Mouse (Mus musculus): ENCODE results near the gene Plekha5. TPM values are rescaled to one million over a fixed set of nuclear protein-coding genes. Genes with fewer than 3 reads are reported as not detected.
A peak's percentile ranks its signal among the peaks of the same experiment; 100 is the strongest.

Gene Plekha5
- polyA plus RNA-seq, 1 experiment from 2014 or later, result 40.3 TPM

DNA sequence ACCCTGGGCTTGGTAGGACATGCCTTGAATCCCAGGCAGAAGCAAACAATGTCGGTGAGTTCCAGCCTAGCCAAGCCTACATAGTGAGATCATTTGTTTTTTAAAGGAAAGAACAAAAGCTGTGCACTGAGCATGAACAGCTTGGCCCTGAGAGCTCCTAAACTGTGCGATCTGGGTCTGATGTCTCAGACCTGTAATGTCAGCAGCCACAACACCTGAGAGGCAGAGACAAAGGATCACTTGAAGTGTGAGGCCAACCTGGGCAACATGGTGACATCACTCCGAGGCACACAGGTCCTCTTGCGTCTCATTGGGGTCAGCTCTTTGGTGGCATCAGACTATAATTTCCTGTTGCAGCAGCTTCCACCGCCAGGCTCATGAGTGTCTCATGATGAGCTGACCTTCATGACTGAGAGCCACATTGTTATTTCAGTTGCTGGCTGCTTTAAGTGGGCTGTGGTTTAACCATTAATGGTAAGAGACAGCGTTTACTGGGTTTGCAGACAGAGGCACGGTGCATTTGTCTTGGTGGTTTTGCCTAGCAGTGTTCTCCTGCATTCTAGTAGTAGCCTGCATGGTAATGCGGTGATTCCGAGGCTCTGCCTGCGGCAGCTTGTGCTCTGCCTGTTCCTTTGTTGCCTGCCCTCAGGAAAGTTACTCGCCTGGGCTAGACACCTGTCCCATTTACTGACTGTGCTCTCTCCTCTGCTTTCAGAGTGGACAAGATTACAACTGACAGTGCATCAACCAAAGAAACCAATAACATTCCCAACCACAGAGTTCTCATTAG lies 119.3 kb downstream of the Plekha5 start:
- peaks cover 26% of the 10 kb centered on the region for H3K36me3 ChIP-seq
- no peak overlapping the region for H3K27ac ChIP-seq (replicated peaks)
- no peak overlapping the region for H3K4me2 ChIP-seq
- no peak overlapping the region for H3K4me3 ChIP-seq
- no peaks in the 10 kb centered on the region for H3K27me3 ChIP-seq
- WGBS, result 83% methylated on average over 11 of the region's 11 CpGs
- no peaks in the 10 kb centered on the region for H3K4me1 ChIP-seq (replicated peaks)
- no peak for ATAC-seq (ENCODE audit: low FRiP score, low read depth)
- H3K9me3 ChIP-seq, result no peaks in the 10 kb centered on the region
- no peak overlapping the region for H3K9ac ChIP-seq

- no peak for ATAC-seq (ENCODE audit: low FRiP score, low read depth)
- no peak overlapping the region for H3K4me2 ChIP-seq
Measured at GRCm38 (mm10) chr6:140546095-140546494, 122.2 kb downstream of the Plekha5 start.

GRCm38 (mm10) chr6:140546648-140547201 lies 122.9 kb downstream of the Plekha5 start:
- no peak for ATAC-seq (ENCODE audit: low FRiP score, low read depth)
- H3K4me2 ChIP-seq, result no peak overlapping the region
- H3K9ac ChIP-seq, result no peak overlapping the region
- no peaks in the 10 kb centered on the region for H3K9me3 ChIP-seq
- no peak overlapping the region for H3K27ac ChIP-seq (replicated peaks)
- H3K27me3 ChIP-seq, result no peaks in the 10 kb centered on the region
- H3K36me3 ChIP-seq, result peaks cover 19% of the 10 kb centered on the region
- no peak overlapping the region for H3K4me3 ChIP-seq
- 58% methylated on average over 12 of the region's 12 CpGs for WGBS
- H3K4me1 ChIP-seq (replicated peaks), result no peaks in the 10 kb centered on the region

More at GRCm38 (mm10) chr6:140546095-140546494, 122.2 kb downstream of the Plekha5 start:
- no peak overlapping the region for H3K9ac ChIP-seq
- no peaks in the 10 kb centered on the region for H3K9me3 ChIP-seq
- no peak overlapping the region for H3K27ac ChIP-seq (replicated peaks)
- 86% methylated on average over 8 of the region's 8 CpGs for WGBS
- no peak overlapping the region for H3K4me3 ChIP-seq
- H3K4me1 ChIP-seq (replicated peaks), result no peaks in the 10 kb centered on the region
- no peaks in the 10 kb centered on the region for H3K27me3 ChIP-seq
- peaks cover 14% of the 10 kb centered on the region for H3K36me3 ChIP-seq

DNA sequence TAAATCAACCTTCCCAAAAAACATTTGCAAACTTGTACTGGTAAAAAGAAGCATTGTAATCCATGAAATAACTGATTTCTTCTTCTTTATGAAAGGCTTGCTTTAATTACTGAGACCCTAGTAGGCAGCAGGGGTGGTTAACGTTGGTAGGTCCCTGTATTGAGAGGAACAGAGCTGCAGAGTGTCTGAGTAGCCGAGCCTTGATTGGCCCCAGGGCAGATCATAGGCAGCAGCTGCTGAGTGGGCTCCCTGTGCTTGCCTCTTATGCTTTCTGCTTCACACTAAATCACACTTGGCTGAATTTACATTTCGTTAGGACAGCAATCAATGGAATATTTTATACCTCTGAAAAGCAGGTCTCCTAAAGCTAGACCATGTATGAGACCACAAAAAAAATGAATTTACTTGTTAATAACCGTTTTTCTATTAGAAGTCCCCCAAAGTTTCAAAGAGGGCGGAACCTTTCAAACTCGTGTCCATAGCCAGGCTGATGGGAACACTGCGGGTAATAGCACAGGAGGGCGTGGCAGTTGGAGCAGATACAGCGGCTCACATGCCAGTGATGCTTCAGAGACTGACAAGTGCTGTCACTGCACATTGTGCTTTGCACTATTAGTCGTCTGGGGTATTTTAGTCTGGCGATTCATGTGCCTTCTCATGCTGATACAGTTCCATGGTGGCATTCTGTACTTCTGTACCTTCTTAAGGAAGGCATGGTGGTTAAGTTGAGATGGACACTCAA lies 123.5 kb downstream of the Plekha5 start:
- Histone ChIP-seq H3K4me3 (no peak overlapping the region), H3K36me3 (peaks cover 25% of the 10 kb centered on the region), H3K27me3 (no peaks in the 10 kb centered on the region), H3K9ac (no peak overlapping the region), H3K4me1 (replicated peaks) (no peaks in the 10 kb centered on the region), H3K4me2 (no peak overlapping the region), H3K9me3 (no peaks in the 10 kb centered on the region), H3K27ac (replicated peaks) (no peak overlapping the region)
- ATAC-seq (ENCODE audit: low FRiP score, low read depth), result no peak
- WGBS, result 66% methylated on average over 11 of the region's 11 CpGs

- no peak overlapping the region for H3K4me3 ChIP-seq
- no peaks in the 10 kb centered on the region for H3K27me3 ChIP-seq
- no peak overlapping the region for H3K27ac ChIP-seq (replicated peaks)
- H3K9ac ChIP-seq, result no peak overlapping the region
- no peaks in the 10 kb centered on the region for H3K4me1 ChIP-seq (replicated peaks)
- 63% methylated on average over 5 of the region's 5 CpGs for WGBS
- ATAC-seq (ENCODE audit: low FRiP score, low read depth), result no peak
- H3K9me3 ChIP-seq, result no peaks in the 10 kb centered on the region
- no peak overlapping the region for H3K4me2 ChIP-seq
- H3K36me3 ChIP-seq, result peaks cover 31% of the 10 kb centered on the region
Measured at GRCm38 (mm10) chr6:140548082-140548769, 124.4 kb downstream of the Plekha5 start.

DNA sequence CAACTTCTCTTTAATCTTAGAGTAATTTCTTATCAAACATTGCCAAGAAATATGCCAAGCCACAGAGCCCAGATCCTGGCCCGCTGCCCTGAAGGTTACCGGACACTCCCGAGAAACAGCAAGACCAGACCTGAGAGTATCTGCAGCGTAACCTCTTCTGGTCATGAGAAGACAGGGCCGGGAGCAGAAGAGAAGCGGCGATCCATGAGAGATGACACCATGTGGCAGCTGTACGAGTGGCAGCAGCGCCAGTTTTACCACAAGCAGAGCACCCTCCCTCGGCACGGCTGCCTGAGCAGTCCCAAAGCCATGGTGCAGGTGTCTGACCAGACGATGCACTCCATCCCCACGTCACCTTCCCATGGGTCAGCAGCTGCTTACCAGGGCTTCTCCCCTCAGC lies 126.9 kb downstream of the Plekha5 start:
- Histone ChIP-seq H3K4me3 (no peak overlapping the region), H3K4me1 (replicated peaks) (no peaks in the 10 kb centered on the region), H3K27ac (replicated peaks) (no peak overlapping the region), H3K9me3 (no peaks in the 10 kb centered on the region), H3K36me3 (peaks cover 26% of the 10 kb centered on the region; the same call in 1 of the 2 replicates), H3K27me3 (no peaks in the 10 kb centered on the region), H3K4me2 (no peak overlapping the region), H3K9ac (no peak overlapping the region)
- ATAC-seq (ENCODE audit: low FRiP score, low read depth), result no peak
- 82% methylated on average over 13 of the region's 13 CpGs for WGBS

DNA sequence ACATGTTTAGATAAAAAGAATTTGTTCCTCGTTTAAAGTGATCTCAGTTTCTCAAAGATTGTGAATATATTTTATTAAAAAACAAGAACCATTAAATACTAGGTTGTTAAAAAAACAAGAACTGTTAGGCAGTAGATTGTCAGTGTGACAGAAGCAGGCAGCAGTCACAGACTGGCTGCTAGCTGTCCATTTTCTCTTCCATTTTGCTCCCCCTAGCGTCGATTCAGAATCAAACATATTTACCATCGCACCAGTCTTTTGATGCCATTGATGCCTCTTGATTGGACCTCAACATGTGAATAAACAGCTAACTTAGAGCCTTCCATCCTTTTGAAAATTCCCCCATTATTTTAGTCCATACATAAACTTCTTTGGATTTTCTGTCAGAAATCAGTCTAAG lies 130.4 kb downstream of the Plekha5 start:
- no peaks in the 10 kb centered on the region for H3K4me1 ChIP-seq (replicated peaks)
- H3K27ac ChIP-seq (replicated peaks), result 0 out of 2 replicates have a peak overlapping the region, but pooled peaks have one; percentile 4
- WGBS, result 54% methylated on average over 4 of the region's 4 CpGs
- peak; percentile 13; the same call in 1 of the 2 replicates for ATAC-seq (ENCODE audit: low FRiP score, low read depth)
- no peak overlapping the region for H3K4me3 ChIP-seq
- no peak overlapping the region for H3K4me2 ChIP-seq
- H3K36me3 ChIP-seq, result peaks cover 24% of the 10 kb centered on the region; the same call in 1 of the 2 replicates
- H3K9ac ChIP-seq, result no peak overlapping the region
- H3K27me3 ChIP-seq, result no peaks in the 10 kb centered on the region
- H3K9me3 ChIP-seq, result no peaks in the 10 kb centered on the region

GRCm38 (mm10) chr6:140559411-140559810 lies 135.6 kb downstream of the Plekha5 start:
- Histone ChIP-seq H3K27me3 (no peaks in the 10 kb centered on the region), H3K4me3 (no peak overlapping the region), H3K27ac (replicated peaks) (no peak overlapping the region), H3K9ac (no peak overlapping the region), H3K9me3 (no peaks in the 10 kb centered on the region), H3K4me2 (no peak overlapping the region), H3K4me1 (replicated peaks) (no peaks in the 10 kb centered on the region), H3K36me3 (peaks cover 3% of the 10 kb centered on the region; the same call in 1 of the 2 replicates)
- 87% methylated on average over 6 of the region's 6 CpGs for WGBS
- ATAC-seq (ENCODE audit: low FRiP score, low read depth), result no peak

DNA sequence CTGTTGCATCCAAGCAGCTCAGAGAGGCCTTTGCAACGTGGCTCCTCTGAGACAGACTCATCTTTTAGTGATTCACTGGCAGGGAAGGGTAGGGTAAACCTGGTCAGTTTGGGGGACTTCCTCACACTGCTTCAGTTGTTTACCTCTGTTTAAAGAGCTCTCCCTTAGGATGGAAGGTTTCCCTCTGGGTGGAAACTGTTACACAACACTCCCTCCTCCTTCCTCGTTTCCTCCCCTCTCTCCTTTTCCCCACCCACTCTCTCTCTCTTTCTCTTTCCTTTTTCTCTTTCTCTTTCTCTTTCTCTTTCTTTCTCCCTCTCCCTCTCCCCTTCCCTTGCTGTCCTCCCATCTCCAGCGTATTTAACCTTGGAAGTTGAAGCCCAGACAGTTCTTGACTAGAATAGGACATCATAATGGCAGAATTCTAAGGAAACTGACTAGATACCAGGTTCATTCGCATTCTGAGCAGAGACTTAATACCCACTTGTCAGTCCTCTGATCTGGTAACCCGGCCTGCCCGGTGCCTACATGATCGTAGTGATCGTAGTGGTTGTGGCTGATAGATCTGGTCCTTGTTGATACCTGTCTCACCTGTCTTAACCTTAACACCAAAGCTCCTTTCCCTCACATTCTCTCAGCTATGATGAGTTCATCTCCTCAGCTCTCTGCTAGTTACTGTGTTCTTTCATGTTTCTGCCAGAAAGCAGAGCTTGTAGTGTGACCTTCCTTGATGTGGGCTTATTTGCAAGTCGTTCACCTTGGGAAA lies 137.5 kb downstream of the Plekha5 start:
- Histone ChIP-seq H3K4me2 (no peak overlapping the region), H3K9ac (no peak overlapping the region), H3K4me3 (no peak overlapping the region), H3K4me1 (replicated peaks) (no peaks in the 10 kb centered on the region), H3K9me3 (no peaks in the 10 kb centered on the region), H3K27ac (replicated peaks) (no peak overlapping the region), H3K36me3 (peaks cover 6% of the 10 kb centered on the region; the same call in 1 of the 2 replicates), H3K27me3 (no peaks in the 10 kb centered on the region)
- no peak for ATAC-seq (ENCODE audit: low FRiP score, low read depth)
- WGBS, result 86% methylated on average over 9 of the region's 9 CpGs

DNA sequence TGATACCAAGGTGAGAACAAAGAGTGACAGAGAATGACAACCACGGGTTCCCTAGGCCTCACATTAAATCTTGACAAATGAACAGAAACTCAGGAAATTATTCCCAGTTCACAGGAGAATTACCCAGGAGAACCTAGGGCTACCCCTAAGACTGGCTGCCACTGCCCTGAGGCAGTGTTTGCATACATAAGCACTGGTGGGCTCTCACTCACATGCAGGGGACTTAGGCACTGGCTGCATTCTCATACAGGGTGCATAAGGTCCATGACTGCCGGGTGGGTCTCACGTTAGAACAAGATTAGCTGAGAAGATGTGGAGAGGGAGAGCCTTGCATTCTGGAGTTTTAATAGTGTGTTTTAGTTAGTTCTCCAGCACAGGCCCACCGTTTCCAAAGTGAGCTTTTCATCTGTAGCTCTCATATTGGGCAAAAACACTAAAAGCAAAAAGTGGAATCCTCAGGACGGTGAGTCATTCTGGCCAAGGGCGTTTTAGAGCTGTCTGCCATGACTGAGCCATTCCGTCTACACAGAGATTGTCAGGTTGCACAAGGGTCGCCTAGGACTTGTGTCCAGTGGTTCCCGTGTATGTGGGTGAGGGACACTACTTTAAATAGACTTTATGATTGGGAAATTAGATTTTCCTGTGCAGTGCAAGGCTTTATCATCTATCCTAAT lies 138.2 kb downstream of the Plekha5 start:
- 85% methylated on average over 9 of the region's 9 CpGs for WGBS
- Histone ChIP-seq H3K9me3 (no peaks in the 10 kb centered on the region), H3K27me3 (no peaks in the 10 kb centered on the region), H3K27ac (replicated peaks) (no peak overlapping the region), H3K9ac (no peak overlapping the region), H3K4me1 (replicated peaks) (no peaks in the 10 kb centered on the region), H3K4me2 (no peak overlapping the region), H3K4me3 (no peak overlapping the region), H3K36me3 (peaks cover 4% of the 10 kb centered on the region; the same call in 1 of the 2 replicates)
- ATAC-seq (ENCODE audit: low FRiP score, low read depth), result no peak

DNA sequence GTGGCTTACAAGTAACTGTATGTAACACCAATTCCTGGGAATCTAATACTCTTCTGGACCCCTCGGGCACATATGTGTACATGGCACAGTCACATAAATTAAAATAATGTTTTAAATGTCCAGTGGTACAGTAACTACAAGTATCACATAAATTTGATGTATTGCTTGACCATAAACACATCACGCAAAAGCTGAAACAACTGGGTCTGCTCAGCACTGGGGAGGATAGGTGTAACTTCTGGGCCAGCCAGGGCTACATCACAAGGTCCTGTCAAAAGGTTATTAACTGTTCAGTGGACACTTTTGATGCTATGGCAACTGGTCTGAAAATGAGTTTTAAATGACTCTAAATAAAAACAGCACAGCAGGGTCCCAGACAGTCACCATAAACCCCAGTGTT lies 143.3 kb downstream of the Plekha5 start:
- H3K36me3 ChIP-seq, result peaks cover 16% of the 10 kb centered on the region
- no peak overlapping the region for H3K27ac ChIP-seq (replicated peaks)
- peaks cover 8% of the 10 kb centered on the region; the same call in 1 of the 2 replicates for H3K4me1 ChIP-seq (replicated peaks)
- 86% methylated on average over 2 of the region's 2 CpGs for WGBS
- no peaks in the 10 kb centered on the region for H3K9me3 ChIP-seq
- no peak overlapping the region for H3K4me3 ChIP-seq
- no peaks in the 10 kb centered on the region for H3K27me3 ChIP-seq
- no peak overlapping the region for H3K9ac ChIP-seq
- no peak overlapping the region for H3K4me2 ChIP-seq
- ATAC-seq (ENCODE audit: low FRiP score, low read depth), result no peak
